Mouse (Mus musculus) kidney, embryonic 14.5 days (tissue): ENCODE results near the gene Parp6. TPM values are rescaled to one million over a fixed set of nuclear protein-coding genes. Genes with fewer than 3 reads are reported as not detected.

ENCODE experiments used
- ATAC-seq: fragments of 200-750 bp; cut with Nextera tagmentation; 2 replicates; pipeline ENCODE4 v1.8.0; 2017; ENCODE audit warnings: moderate number of reproducible peaks, mild to moderate bottlenecking, moderate TSS enrichment, moderate library complexity; ENCODE audit not compliant: low FRiP score, low TSS enrichment
- H3K27ac ChIP-seq: fragments of 300-500 bp; sonication (generic); 2 replicates; pipeline ENCODE4 v1.5.1; 2014; ENCODE audit warnings: low read depth, mild to moderate bottlenecking, low read length, moderate library complexity, mixed read lengths
- H3K27me3 ChIP-seq: fragments of 300-500 bp; sonication (generic); 2 replicates; pipeline ENCODE4 v1.6.1; 2014; ENCODE audit warnings: mild to moderate bottlenecking, low read length; ENCODE audit not compliant: control insufficient read depth, insufficient read depth
- H3K36me3 ChIP-seq: fragments of 300-500 bp; sonication (generic); 2 replicates; pipeline ENCODE4 v1.6.1; 2014; ENCODE audit warnings: low read length, mixed read lengths; ENCODE audit not compliant: control insufficient read depth, insufficient read depth
- H3K4me1 ChIP-seq: fragments of 300-500 bp; sonication (generic); 2 replicates; pipeline ENCODE4 v1.6.1; 2014; ENCODE audit warnings: low read length, mixed read lengths; ENCODE audit not compliant: control insufficient read depth, insufficient read depth
- H3K4me2 ChIP-seq: fragments of 300-500 bp; sonication (generic); replicated peaks from 2 replicates; pipeline ENCODE4 v1.6.1; 2014; ENCODE audit warnings: low read depth, mild to moderate bottlenecking, low read length
- H3K4me3 ChIP-seq: fragments of 300-500 bp; sonication (generic); 2 replicates; pipeline ENCODE4 v1.5.1; 2014; ENCODE audit warnings: mild to moderate bottlenecking, low read length
- H3K9ac ChIP-seq: fragments of 300-500 bp; sonication (generic); 2 replicates; pipeline ENCODE4 v1.6.1; 2014; ENCODE audit warnings: low read depth, mild to moderate bottlenecking, low read length, moderate library complexity
- H3K9me3 ChIP-seq: fragments of 300-500 bp; sonication (generic); 2 replicates; pipeline ENCODE4 v1.6.1; 2016; ENCODE audit warnings: low read length; ENCODE audit not compliant: control insufficient read depth
- WGBS: fragments of 180-500 bp; shearing (Covaris S2); extraction: QIAGEN DNeasy Blood & Tissue Kit; methylation state at CpG from one replicate; pipeline ENCODE4 v1.1.7; 2014; 5-methylcytosine and 5-hydroxymethylcytosine counted together
- polyA plus RNA-seq: library from polyadenylated mRNA; unstranded; fragments of >200 nt; fragmentation: Nextera tagmentation; extraction: Ambion mirVana; gene quantifications from 2 replicates; pipeline ENCODE4 v1.2.1, GENCODE M21; 2014

Parp6 gene
- polyA plus RNA-seq, 1 experiment from 2014 or later = 23.9 TPM

DNA sequence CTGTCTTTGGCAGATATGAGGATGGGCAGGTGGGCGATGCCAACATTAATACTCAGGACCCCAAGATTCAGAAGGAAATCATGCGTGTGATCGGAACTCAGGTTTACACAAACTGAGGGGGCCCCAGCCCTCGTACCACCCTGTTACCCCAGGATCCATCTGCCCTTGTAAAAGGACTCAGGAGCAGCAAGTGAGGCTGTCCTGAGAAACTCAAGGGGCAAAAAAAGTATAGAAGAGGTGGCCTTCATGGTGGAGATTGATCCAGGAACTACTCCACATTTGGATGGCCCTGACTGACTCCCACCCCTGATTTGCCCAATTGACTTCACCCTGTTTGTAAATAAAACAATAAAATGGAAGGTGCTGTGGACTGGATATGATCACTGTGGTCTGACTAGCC, 32.8 kb downstream of the Parp6 start:
- no peak overlapping the region for H3K27ac ChIP-seq
- no peaks in the 10 kb centered on the region for H3K9me3 ChIP-seq
- no peak for ATAC-seq
- peaks cover 29% of the 10 kb centered on the region for H3K36me3 ChIP-seq
- WGBS = 93% methylated on average over 4 of the region's 4 CpGs
- H3K4me1 ChIP-seq = no peaks in the 10 kb centered on the region
- H3K9ac ChIP-seq = no peak overlapping the region
- no peak overlapping the region for H3K4me2 ChIP-seq
- no peaks in the 10 kb centered on the region for H3K27me3 ChIP-seq
- H3K4me3 ChIP-seq = no peak overlapping the region

DNA sequence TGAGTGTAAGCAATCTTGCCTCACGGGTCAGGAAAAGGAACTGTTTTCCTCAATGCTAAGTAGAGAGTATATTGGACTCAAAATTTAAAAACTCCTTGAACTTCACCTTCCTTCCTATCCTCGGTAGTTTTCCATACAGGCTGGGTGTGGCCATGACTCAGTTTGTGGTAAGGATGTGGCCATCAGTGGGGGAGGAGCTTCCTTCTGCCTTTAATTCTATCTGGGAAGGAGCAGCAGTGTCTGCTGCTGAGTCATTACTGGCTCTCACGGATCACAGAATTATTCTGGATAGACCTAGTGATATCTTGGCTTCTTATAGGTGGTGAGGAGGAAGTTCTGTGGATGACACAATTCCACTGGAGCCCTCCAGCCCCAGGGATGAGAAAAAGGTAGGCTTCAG, 36.3 kb downstream of the Parp6 start:
- H3K4me1 ChIP-seq = peaks cover 3% of the 10 kb centered on the region; the same call in 1 of the 2 replicates
- H3K9me3 ChIP-seq = no peaks in the 10 kb centered on the region
- H3K27me3 ChIP-seq = no peaks in the 10 kb centered on the region
- no peak overlapping the region for H3K4me2 ChIP-seq
- H3K36me3 ChIP-seq = peaks cover 27% of the 10 kb centered on the region
- ATAC-seq = no peak
- WGBS = 38% methylated on average over 3 of the region's 3 CpGs
- no peak overlapping the region for H3K27ac ChIP-seq
- H3K9ac ChIP-seq = no peak overlapping the region
- H3K4me3 ChIP-seq = no peak overlapping the region

DNA sequence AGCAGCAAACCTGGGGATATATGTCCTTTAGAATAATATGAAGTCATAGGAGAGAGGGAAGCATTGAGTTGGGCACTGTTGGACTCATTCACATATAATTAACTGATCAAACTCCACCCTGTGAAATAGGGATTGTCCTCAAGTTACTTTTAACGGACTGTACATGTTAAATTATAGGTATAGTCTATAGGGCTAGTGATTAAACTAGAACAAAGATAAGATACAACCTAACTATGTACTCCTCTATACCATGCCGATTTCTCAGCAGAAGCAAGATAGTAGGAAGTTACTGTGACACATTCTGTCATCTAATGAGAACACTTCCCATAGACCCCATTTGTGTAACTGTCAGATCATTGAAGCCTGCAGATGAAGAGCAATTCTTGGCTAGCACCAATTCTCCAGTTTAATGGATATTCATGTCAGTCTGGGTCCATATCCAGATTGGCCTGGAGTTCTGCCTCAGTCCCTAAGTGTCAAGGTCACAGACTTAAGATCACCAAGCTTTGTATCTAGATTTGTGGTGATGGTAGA, 37.4 kb downstream of the Parp6 start:
- WGBS = 89% methylated on average over 2 of the region's 2 CpGs
- Histone ChIP-seq H3K4me1 (peaks cover 14% of the 10 kb centered on the region), H3K36me3 (peaks cover 16% of the 10 kb centered on the region), H3K9me3 (no peaks in the 10 kb centered on the region), H3K4me3 (no peak overlapping the region), H3K4me2 (no peak overlapping the region), H3K27me3 (no peaks in the 10 kb centered on the region), H3K9ac (no peak overlapping the region), H3K27ac (no peak overlapping the region)
- ATAC-seq = no peak

DNA sequence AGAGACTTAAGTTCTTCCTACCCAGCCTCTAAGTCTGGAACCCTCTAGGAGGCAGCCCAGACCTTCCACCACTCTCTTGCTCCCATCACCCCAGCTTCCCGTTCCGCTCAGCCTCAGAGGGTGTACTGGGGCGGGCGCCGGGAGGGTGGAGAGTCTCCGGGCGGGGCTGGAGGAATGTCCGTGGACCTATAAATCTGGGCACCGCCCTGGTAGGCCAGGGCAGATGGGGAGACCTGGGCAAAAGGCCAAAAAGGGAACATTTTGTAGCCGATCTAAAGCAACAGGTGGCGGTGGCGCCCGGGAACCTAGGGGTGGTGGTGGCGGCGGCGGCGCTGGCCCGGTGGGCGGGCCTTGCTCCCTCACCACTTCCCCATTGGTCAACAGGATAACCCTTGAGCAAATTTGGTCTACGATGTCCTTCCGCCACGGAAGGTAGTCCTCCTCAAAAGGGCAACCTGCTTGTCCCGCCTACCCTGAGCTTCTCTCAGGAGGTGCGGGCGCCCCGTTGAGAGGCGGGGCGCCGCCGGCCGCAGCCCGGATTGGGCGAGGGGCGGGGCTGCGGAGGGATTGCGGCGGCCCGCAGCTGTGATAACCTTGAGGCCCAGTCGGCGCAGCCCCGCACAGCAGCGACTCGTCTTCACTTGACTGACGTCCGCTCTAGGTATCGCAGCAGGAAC, 39.0 kb downstream of the Parp6 start, which contains the start of gene Pkm:
TSS of gene Pkm (plus strand) at position 411 of the 677 bp plus-strand sequence.
- H3K36me3 ChIP-seq = peaks cover 12% of the 10 kb centered on the region
- peak within 1 kb of the TSS; percentile 79 for H3K4me2 ChIP-seq
- peak; percentile 93 for ATAC-seq
- H3K9me3 ChIP-seq = no peaks in the 10 kb centered on the region
- H3K9ac ChIP-seq = peak within 1 kb of the TSS; percentile 91
- WGBS = under 1% methylated on average over 46 of the region's 46 CpGs
- H3K27me3 ChIP-seq = no peaks in the 10 kb centered on the region
- H3K4me3 ChIP-seq = peak within 1 kb of the TSS; percentile 90
- H3K4me1 ChIP-seq = peaks cover 27% of the 10 kb centered on the region
- peak within 1 kb of the TSS; percentile 95 for H3K27ac ChIP-seq

DNA sequence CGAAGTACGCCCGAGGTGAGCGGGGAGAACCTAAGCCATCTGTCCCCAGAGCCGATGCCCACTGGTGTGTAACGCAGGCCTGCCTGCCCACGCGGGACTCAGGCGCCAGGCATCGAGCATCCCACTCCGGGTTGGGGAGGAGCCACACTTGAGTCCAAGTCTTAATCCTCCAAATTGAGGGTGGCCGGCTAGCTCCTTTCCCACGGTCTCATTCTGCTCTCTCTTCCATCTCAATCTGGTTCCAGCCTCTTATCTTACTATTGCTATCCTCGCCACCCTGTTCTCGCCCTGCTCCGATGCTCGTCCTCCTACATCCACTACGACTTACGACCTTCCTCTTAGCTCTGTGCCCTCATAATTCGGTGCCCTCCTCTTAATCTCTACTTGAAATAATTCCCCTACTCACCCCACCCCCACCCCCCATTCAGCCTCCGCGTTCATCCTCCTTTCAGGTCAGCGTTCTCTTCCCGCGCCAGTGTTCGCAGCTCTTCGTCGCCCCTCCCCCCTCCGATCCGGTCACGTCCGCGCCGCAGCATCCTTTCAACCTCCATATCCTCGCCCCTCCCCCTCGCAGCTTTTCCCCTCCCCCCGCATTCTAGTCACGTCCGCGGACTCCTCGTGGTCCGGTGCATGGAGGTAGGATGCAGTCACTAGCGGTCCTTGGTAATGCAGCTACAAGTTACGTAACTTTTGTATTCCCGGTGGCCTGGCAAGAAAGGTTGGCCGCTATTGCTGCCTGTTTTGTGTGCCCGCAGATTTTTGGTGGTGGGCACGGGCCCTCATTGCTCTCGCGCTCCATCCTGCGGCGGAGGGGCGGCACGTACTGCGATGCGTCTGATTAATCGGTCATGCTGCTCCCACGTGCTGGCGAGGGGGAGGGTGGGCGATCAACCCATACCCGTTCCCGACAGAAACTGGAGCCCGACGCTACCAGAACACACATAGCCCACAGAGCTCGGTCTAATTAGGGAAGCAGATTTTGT, 39.8 kb downstream of the Parp6 start:
- peak overlapping the region; percentile 91 for H3K9ac ChIP-seq
- no peaks in the 10 kb centered on the region for H3K9me3 ChIP-seq
- H3K36me3 ChIP-seq = peaks cover 18% of the 10 kb centered on the region
- peak; percentile 50 for ATAC-seq
- H3K27me3 ChIP-seq = no peaks in the 10 kb centered on the region
- H3K4me2 ChIP-seq = peak overlapping the region; percentile 79
- H3K4me1 ChIP-seq = peaks cover 34% of the 10 kb centered on the region
- under 1% methylated on average over 61 of the region's 65 CpGs for WGBS
- peak overlapping the region; percentile 90 for H3K4me3 ChIP-seq
- H3K27ac ChIP-seq = peak overlapping the region; percentile 95

DNA sequence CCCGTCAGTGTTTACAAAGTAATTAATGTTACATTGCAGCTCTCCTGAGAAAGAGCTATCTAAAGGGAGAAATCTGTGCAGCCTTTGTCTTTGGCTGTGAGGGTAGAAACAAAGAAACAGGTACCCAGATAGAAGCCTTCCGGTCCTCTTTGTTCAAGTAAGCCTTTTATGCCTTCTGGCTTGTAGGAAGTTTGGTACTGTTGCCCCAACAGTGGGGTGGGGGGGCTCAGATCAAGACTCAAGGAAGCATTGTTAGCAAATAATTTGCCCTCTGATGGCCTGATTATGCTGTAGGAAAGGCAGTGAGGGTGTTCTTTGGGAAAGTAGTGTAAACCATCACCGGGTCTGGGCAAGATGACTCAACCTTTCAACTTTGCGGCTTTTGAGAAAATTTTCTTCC, 41.1 kb downstream of the Parp6 start:
- Histone ChIP-seq H3K9ac (peak overlapping the region; percentile 91), H3K27ac (peak overlapping the region; percentile 95; the same call in 1 of the 2 replicates), H3K4me3 (peak overlapping the region; percentile 90), H3K36me3 (peaks cover 26% of the 10 kb centered on the region), H3K4me1 (peaks cover 41% of the 10 kb centered on the region), H3K27me3 (no peaks in the 10 kb centered on the region), H3K9me3 (no peaks in the 10 kb centered on the region), H3K4me2 (peak overlapping the region; percentile 79)
- no peak for ATAC-seq
- 10% methylated on average over 4 of the region's 4 CpGs for WGBS

DNA sequence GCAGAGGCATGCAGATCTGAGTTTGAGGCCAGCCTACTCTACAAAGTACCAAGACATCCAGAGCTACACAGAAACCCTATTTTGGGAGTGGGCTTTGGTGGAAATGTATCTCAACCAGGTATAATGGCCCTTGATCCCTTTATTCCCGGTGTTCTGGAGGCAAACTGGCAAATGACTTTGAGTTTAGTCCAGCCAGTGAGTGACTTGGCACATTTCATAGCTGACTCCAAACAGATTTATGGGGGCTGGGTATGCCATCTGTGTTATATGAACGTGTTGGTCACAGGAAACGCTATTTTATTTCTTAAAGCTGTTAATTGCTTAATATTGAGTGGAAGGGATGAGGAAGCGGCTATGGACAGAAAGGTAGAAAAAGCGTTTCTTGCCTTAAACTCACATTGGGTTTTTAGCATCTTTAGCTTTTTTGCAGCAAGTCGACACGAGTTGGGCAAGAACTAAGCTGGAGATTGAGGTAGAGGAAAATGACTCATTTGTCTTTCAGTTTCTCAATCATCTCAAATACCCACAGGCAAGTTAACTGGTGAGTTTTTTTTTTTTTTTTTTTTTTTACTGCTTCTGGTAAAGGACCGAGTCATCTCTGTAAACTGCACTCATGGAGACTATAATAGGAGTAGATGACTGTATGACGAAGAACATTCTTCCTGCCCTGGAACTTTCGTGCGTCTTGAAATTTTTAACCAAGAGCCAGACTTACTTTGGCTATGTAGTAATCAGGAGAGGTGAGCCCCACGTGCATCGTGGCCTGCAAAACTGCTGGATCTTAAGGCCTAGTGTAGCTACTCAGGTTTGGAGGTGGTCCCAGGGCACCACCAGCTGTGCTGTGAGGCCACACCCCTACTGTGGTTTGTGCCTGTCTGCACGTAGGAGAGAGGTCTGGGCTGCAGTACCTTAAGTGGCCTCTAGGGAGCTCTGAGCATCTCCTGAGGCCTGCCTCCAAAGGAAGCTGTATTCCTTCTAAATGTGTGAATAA, 42.2 kb downstream of the Parp6 start:
- Histone ChIP-seq H3K27ac (no peak overlapping the region; the same call in 1 of the 2 replicates), H3K27me3 (no peaks in the 10 kb centered on the region), H3K36me3 (peaks cover 37% of the 10 kb centered on the region), H3K9ac (no peak overlapping the region), H3K9me3 (no peaks in the 10 kb centered on the region), H3K4me3 (peak overlapping the region; percentile 90), H3K4me2 (peak overlapping the region; percentile 79), H3K4me1 (peaks cover 51% of the 10 kb centered on the region)
- WGBS = 29% methylated on average over 14 of the region's 14 CpGs
- peak; percentile 32 for ATAC-seq

DNA sequence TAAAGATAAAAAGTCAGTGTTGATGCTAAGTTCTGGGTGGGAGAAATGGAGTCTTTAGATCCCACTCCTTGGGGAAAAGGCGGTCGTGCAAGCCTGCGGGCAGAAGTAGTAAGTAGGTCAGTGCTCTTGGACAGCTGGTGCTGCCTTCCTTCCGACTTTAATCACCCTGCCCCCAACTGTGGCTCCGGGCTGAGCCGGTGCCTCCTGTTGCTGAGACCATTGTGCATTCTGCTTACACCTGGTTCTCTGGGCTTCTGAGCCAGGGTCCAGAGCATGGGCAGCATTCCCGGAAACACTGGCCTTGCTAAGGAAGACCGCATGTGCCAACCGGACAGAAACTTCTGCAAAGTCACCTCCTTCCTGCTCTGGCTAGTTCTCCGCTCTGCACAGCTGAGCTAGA, 43.3 kb downstream of the Parp6 start:
- no peaks in the 10 kb centered on the region for H3K27me3 ChIP-seq
- no peak overlapping the region for H3K4me3 ChIP-seq
- peak overlapping the region; percentile 79 for H3K4me2 ChIP-seq
- H3K4me1 ChIP-seq = peaks cover 51% of the 10 kb centered on the region
- no peak overlapping the region; the same call in 1 of the 2 replicates for H3K9ac ChIP-seq
- no peak overlapping the region for H3K27ac ChIP-seq
- no peaks in the 10 kb centered on the region for H3K9me3 ChIP-seq
- peaks cover 47% of the 10 kb centered on the region for H3K36me3 ChIP-seq
- ATAC-seq = no peak
- WGBS = 59% methylated on average over 10 of the region's 10 CpGs
